ENCODE assay signal across 26 mouse cellular contexts in the genomic region with DNA sequence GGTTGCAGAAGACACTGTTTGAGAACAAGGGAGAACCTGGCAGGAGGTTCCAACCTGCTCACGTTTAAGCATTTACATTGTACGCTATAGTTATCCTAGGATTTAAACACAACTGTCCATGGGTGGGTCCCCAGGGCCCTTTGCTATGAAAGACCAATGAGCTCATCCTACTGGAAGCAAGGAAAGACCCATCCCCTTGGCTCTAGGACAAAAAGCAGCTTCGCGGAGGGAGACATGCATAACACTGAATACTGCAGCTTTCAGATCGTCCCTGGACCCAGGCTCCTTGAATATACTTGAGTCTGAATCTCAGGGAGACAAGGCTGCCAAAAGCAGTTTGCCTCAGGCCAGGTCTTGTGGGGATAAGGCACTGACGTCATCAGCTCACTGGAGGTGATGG.
"Had no signal": no experiment of that assay in that cellular context is flagged by ENCODE, and none has a peak within 500 bp of the region (broad histone marks: within the 10 kb centered on the region; RNA-seq: fewer than 3 reads in every experiment).

No protein-coding gene starts in this region.

- H3K27me3 ChIP-seq: hindbrain, embryonic 12.5 days; intestine, embryonic 15.5 days; limb, embryonic 12.5 days; limb, embryonic 15.5 days; liver, embryonic 12.5 days had no signal

- H3K4me1 ChIP-seq: liver, embryonic 12.5 days had no signal

- H3K4me2 ChIP-seq: heart, embryonic 11.5 days; heart, embryonic 13.5 days; hindbrain, embryonic 12.5 days; hindbrain, embryonic 14.5 days; intestine, embryonic 15.5 days; limb, embryonic 12.5 days; limb, embryonic 15.5 days; liver, embryonic 12.5 days had no signal

- H3K9me3 ChIP-seq: hindbrain, embryonic 10.5 days; hindbrain, embryonic 12.5 days; intestine, embryonic 15.5 days; limb, embryonic 12.5 days; limb, embryonic 15.5 days; liver, embryonic 12.5 days had no signal

- H3K9ac ChIP-seq: heart, embryonic 13.5 days; hindbrain, embryonic 12.5 days; hindbrain, embryonic 14.5 days; intestine, embryonic 15.5 days; limb, embryonic 12.5 days; limb, embryonic 15.5 days; liver, embryonic 12.5 days; liver, embryonic 14.5 days had no signal

- DNase-seq: gastrocnemius, postnatal 10 days; gastrocnemius, postnatal 25 days; heart, adult 18-20 months; heart, postnatal 10 days; kidney, adult 18-20 months; kidney, adult 8-10 months; kidney, postnatal 10 days; kidney, postnatal 25 days; kidney, postnatal 4 days; layer of hippocampus, adult 9-11 months; layer of hippocampus, postnatal 36 days; left cerebral cortex, postnatal 4 days; lung, adult 18-20 months had no signal

- H3K36me3 ChIP-seq: heart, embryonic 13.5 days; hindbrain, embryonic 10.5 days; hindbrain, embryonic 12.5 days; intestine, embryonic 15.5 days; limb, embryonic 12.5 days; limb, embryonic 15.5 days; liver, embryonic 12.5 days had no signal

- H3K27ac ChIP-seq: heart, embryonic 13.5 days; hindbrain, embryonic 10.5 days; hindbrain, embryonic 12.5 days; hindbrain, embryonic 14.5 days; intestine, embryonic 15.5 days; limb, embryonic 12.5 days; limb, embryonic 15.5 days; liver, embryonic 12.5 days; liver, embryonic 14.5 days had no signal

- ATAC-seq: hindbrain, embryonic 16.5 days; inflammation-experienced regulatory T-cells, adult 6 months; intestine, embryonic 15.5 days; intestine, postnatal 0 days; liver, embryonic 12.5 days had no signal

- H3K4me3 ChIP-seq: heart, embryonic 13.5 days; hindbrain, embryonic 10.5 days; hindbrain, embryonic 12.5 days; intestine, embryonic 15.5 days; limb, embryonic 12.5 days; limb, embryonic 15.5 days; liver, embryonic 12.5 days had no signal
